Mouse (Mus musculus) MEL (cell line): ENCODE data around the gene Col4a2. TPM values are rescaled to one million over a fixed set of nuclear protein-coding genes. Genes with fewer than 3 reads are reported as not detected.

Experiments used
- DNase-seq: peaks from one replicate; pipeline ENCODE4 v3.0.0; 2011; ENCODE audit warnings: low read depth, low spot score
- H3K27ac ChIP-seq: 2 replicates; pipeline ENCODE4 v1.5.1; 2012; ENCODE audit warnings: low read depth, mild to moderate bottlenecking, control low read depth, low read length, moderate library complexity; ENCODE audit not compliant: control insufficient read depth
- H3K27me3 ChIP-seq, 2 experiments: fragments of 150-350 bp in 1 of 2; sonication (generic) in 1 of 2; 2 replicates each; pipeline ENCODE4 v1.6.1; 2012; ENCODE audit warnings: low read length in 2 of 2, mild to moderate bottlenecking in 2 of 2, improper control_type of control experiment in 1 of 2, moderate library complexity in 1 of 2; ENCODE audit not compliant: insufficient read depth in 2 of 2, control insufficient read depth in 1 of 2
- H3K36me3 ChIP-seq, 2 experiments: 2 replicates each; pipeline ENCODE4 v1.6.1; 2012 to 2014; ENCODE audit warnings: low read length in 2 of 2, improper control_type of control experiment in 1 of 2, inconsistent platforms in 1 of 2, mild to moderate bottlenecking in 1 of 2; ENCODE audit not compliant: insufficient read depth in 2 of 2, control insufficient read depth in 1 of 2
- H3K4me1 ChIP-seq, 2 experiments: fragments of 150-350 bp in 1 of 2; sonication (generic) in 1 of 2; 2 replicates each; pipeline ENCODE4 v1.6.1; 2012; ENCODE audit warnings: low read length in 2 of 2, improper control_type of control experiment in 1 of 2, mild to moderate bottlenecking in 1 of 2; ENCODE audit not compliant: insufficient read depth in 2 of 2, control insufficient read depth in 1 of 2
- H3K4me3 ChIP-seq, 2 experiments: fragments of 150-350 bp in 1 of 2; sonication (generic) in 1 of 2; 2 replicates each; pipeline ENCODE4 v1.5.1; 2012; ENCODE audit warnings: low read depth in 2 of 2, low read length in 2 of 2, mild to moderate bottlenecking in 2 of 2, moderate library complexity in 2 of 2, control low read depth in 1 of 2, improper control_type of control experiment in 1 of 2; ENCODE audit not compliant: control insufficient read depth in 1 of 2, insufficient read depth in 1 of 2
- H3K79me2 ChIP-seq: 2 replicates; pipeline ENCODE4 v1.6.1; 2012; ENCODE audit warnings: mild to moderate bottlenecking, low read length, moderate library complexity; ENCODE audit not compliant: control insufficient read depth, poor library complexity, insufficient read depth
- H3K9ac ChIP-seq: 2 replicates; pipeline ENCODE4 v1.6.1; 2012; ENCODE audit warnings: low read depth, mild to moderate bottlenecking, control low read depth, low read length, moderate library complexity; ENCODE audit not compliant: control insufficient read depth, poor library complexity, severe bottlenecking
- H3K9me3 ChIP-seq: fragments of 150-350 bp; sonication (generic); replicated peaks from 2 replicates; pipeline ENCODE4 v1.6.1; 2012; ENCODE audit warnings: mild to moderate bottlenecking, low read length, improper control_type of control experiment, moderate library complexity; ENCODE audit not compliant: insufficient read depth
- BHLHE40 ChIP-seq: IDR thresholded peaks from 2 replicates; pipeline ENCODE4 v1.6.1; 2012; ENCODE audit warnings: low read depth, mild to moderate bottlenecking, inconsistent platforms, low read length, improper control_type of control experiment, borderline replicate concordance
- CHD1 ChIP-seq: IDR thresholded peaks from 2 replicates; pipeline ENCODE4 v1.6.1; 2012; ENCODE audit warnings: low read depth, mild to moderate bottlenecking, inconsistent platforms, low read length, improper control_type of control experiment
- CTCF ChIP-seq, 3 experiments: IDR thresholded peaks in 2 of 3; conservative IDR thresholded peaks in 1 of 3; 2 replicates each; pipeline ENCODE4 v1.5.1; 2011 to 2012; ENCODE audit warnings: low read length in 3 of 3, low read depth in 2 of 3, mild to moderate bottlenecking in 2 of 3, improper control_type of control experiment in 1 of 3, inconsistent platforms in 1 of 3, mixed read lengths in 1 of 3, moderate library complexity in 1 of 3; ENCODE audit not compliant: control insufficient read depth in 1 of 3, insufficient read depth in 1 of 3, poor library complexity in 1 of 3, severe bottlenecking in 1 of 3
- ELF1 ChIP-seq: IDR thresholded peaks from 2 replicates; pipeline ENCODE4 v1.6.1; 2014; ENCODE audit warnings: low read depth, mild to moderate bottlenecking, inconsistent platforms, low read length, improper control_type of control experiment, moderate library complexity
- EP300 ChIP-seq, 2 experiments: IDR thresholded peaks; 2 replicates each; pipeline ENCODE4 v1.6.1; 2011; ENCODE audit warnings: improper control_type of control experiment in 2 of 2, low read length in 2 of 2, low read depth in 1 of 2, mild to moderate bottlenecking in 1 of 2
- ETS1 ChIP-seq: IDR thresholded peaks from 2 replicates; pipeline ENCODE4 v1.6.1; 2012; ENCODE audit warnings: low read depth, mild to moderate bottlenecking, inconsistent platforms, low read length, improper control_type of control experiment, moderate library complexity
- GATA1 ChIP-seq: IDR thresholded peaks from 2 replicates; pipeline ENCODE4 v1.6.1; 2011; ENCODE audit warnings: low read depth, low read length, improper control_type of control experiment
- JUND ChIP-seq: IDR thresholded peaks from 2 replicates; pipeline ENCODE4 v1.6.1; 2011; ENCODE audit warnings: low read depth, mild to moderate bottlenecking, improper control_type of control experiment, low read length
- MAX ChIP-seq: IDR thresholded peaks from 2 replicates; pipeline ENCODE4 v1.6.1; 2011; ENCODE audit warnings: low read length, improper control_type of control experiment
- MXI1 ChIP-seq: IDR thresholded peaks from 2 replicates; pipeline ENCODE4 v1.6.1; 2011; ENCODE audit warnings: mild to moderate bottlenecking, low read depth, low read length, improper control_type of control experiment
- MYB ChIP-seq: IDR thresholded peaks from 2 replicates; pipeline ENCODE4 v1.6.1; 2011; ENCODE audit warnings: mild to moderate bottlenecking, low read depth, low read length, improper control_type of control experiment
- MYC ChIP-seq: IDR thresholded peaks from 2 replicates; pipeline ENCODE4 v1.6.1; 2011; ENCODE audit warnings: low read depth, mild to moderate bottlenecking, low read length, improper control_type of control experiment, moderate library complexity
- NELFE ChIP-seq: IDR thresholded peaks from 2 replicates; pipeline ENCODE4 v1.6.1; 2011; ENCODE audit warnings: low read depth, low read length, improper control_type of control experiment
- POLR2A ChIP-seq, 2 experiments: IDR thresholded peaks; 2 replicates each; pipeline ENCODE4 v1.6.1; 2011 to 2012; ENCODE audit warnings: low read length in 2 of 2, mild to moderate bottlenecking in 2 of 2, control low read depth in 1 of 2, improper control_type of control experiment in 1 of 2, low read depth in 1 of 2, moderate library complexity in 1 of 2; ENCODE audit not compliant: control insufficient read depth in 1 of 2, insufficient read depth in 1 of 2, poor library complexity in 1 of 2
- POLR2AphosphoS2 ChIP-seq: IDR thresholded peaks from 2 replicates; pipeline ENCODE4 v1.6.1; 2011; ENCODE audit warnings: low read length, improper control_type of control experiment
- POLR2AphosphoS5 ChIP-seq: IDR thresholded peaks from 2 replicates; pipeline ENCODE4 v1.6.1; 2012; ENCODE audit warnings: low read depth, borderline replicate concordance, mild to moderate bottlenecking, inconsistent platforms, low read length, moderate library complexity, mixed read lengths
- RAD21 ChIP-seq: IDR thresholded peaks from 2 replicates; pipeline ENCODE4 v1.6.1; 2011; ENCODE audit warnings: mild to moderate bottlenecking, low read depth, low read length, improper control_type of control experiment
- RCOR1 ChIP-seq: IDR thresholded peaks from 2 replicates; pipeline ENCODE4 v1.6.1; 2012; ENCODE audit warnings: low read depth, mild to moderate bottlenecking, inconsistent platforms, low read length, improper control_type of control experiment
- SIN3A ChIP-seq: IDR thresholded peaks from 2 replicates; pipeline ENCODE4 v1.6.1; 2012; ENCODE audit warnings: low read length, improper control_type of control experiment, inconsistent platforms
- SMC3 ChIP-seq: IDR thresholded peaks from 2 replicates; pipeline ENCODE4 v1.6.1; 2011; ENCODE audit warnings: low read depth, low read length, improper control_type of control experiment
- TAL1 ChIP-seq: IDR thresholded peaks from 2 replicates; pipeline ENCODE4 v1.6.1; 2012; ENCODE audit warnings: mild to moderate bottlenecking, inconsistent platforms, low read length, moderate library complexity, mixed read lengths
- UBTF ChIP-seq: IDR thresholded peaks from 2 replicates; pipeline ENCODE4 v1.6.1; 2012; ENCODE audit warnings: low read depth, mild to moderate bottlenecking, inconsistent platforms, low read length, improper control_type of control experiment, moderate library complexity, borderline replicate concordance; ENCODE audit not compliant: insufficient read depth
- USF2 ChIP-seq, 2 experiments: IDR thresholded peaks; 2 replicates each; pipeline ENCODE4 v1.6.1; 2011 to 2012; ENCODE audit warnings: improper control_type of control experiment in 2 of 2, low read length in 2 of 2, borderline replicate concordance in 1 of 2, inconsistent platforms in 1 of 2, low read depth in 1 of 2, mild to moderate bottlenecking in 1 of 2; ENCODE audit not compliant: insufficient read depth in 1 of 2
- ZKSCAN1 ChIP-seq: IDR thresholded peaks from 2 replicates; pipeline ENCODE4 v1.6.1; 2012; ENCODE audit warnings: low read depth, mild to moderate bottlenecking, inconsistent platforms, low read length, improper control_type of control experiment, moderate library complexity
- ZMIZ1 ChIP-seq: IDR thresholded peaks from 2 replicates; pipeline ENCODE4 v1.6.1; 2012; ENCODE audit warnings: low read depth, mild to moderate bottlenecking, inconsistent platforms, low read length, improper control_type of control experiment, moderate library complexity
- polyA plus RNA-seq, 2 experiments: library from polyadenylated mRNA; stranded (reverse) in 1 of 2; unstranded in 1 of 2; fragments of >175 nt in 1 of 2; fragments of >200 nt in 1 of 2; gene quantifications; 2 replicates each; pipeline versions ENCODE4 v1.2.1 to v1.2.4; 2012; ENCODE audit warnings: low replicate concordance in 2 of 2, low read depth in 1 of 2; ENCODE audit not compliant: insufficient read length in 2 of 2, insufficient read depth in 1 of 2, missing spikeins in 1 of 2
- total RNA-seq: library from RNA; depleted of rRNA; stranded (reverse); fragments of 300-350 nt; gene quantifications from 2 replicates; pipeline ENCODE4 v1.2.3, GENCODE M21; 2012

Col4a2 gene
- total and polyA plus RNA-seq, 3 experiments: 0.04 to 0.81 TPM; not detected in 1

DNA sequence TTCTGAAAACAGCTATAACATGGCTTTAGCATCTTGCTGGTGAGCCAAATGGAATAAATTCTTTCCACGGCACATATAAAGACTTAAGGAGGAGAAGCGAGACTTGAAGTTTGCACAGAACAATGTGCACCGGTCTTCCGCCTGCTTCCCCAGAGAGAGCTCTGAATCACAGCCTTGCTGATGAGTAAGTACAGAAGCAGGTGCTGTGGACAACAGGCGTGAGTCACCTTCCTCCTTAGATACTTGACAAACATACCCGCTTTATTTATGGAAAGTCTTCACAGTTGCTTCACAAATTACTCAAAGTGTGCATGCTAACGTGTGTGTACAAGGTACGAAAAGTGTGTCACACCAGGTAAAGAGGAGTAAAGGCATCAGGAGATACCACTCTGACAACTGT lies 59.5 kb downstream of the Col4a2 start:
- Histone ChIP-seq H3K79me2 (no peaks in the 10 kb centered on the region), H3K9ac (no peak overlapping the region), H3K9me3 (no peaks in the 10 kb centered on the region), H3K36me3 (no peaks in the 10 kb centered on the region), H3K27ac (no peak overlapping the region), H3K4me1 (no peaks in the 10 kb centered on the region), H3K4me3 (no peak overlapping the region), H3K27me3 (no peaks in the 10 kb centered on the region)
- no peak for TF ChIP-seq POLR2AphosphoS2
- no peak for TF ChIP-seq RAD21
- TF ChIP-seq ZKSCAN1: no peak
- no peak for TF ChIP-seq EP300 (IDR thresholded peaks at IDR 0.05; ENCODE audit: low read depth in 1 of 2, low read length in 2 of 2)
- TF ChIP-seq MAX: no peak
- TF ChIP-seq CTCF (IDR thresholded peaks at IDR 0.05 in 2 of 3, conservative IDR thresholded peaks at IDR 0.05 in 1 of 3; ENCODE audit: control insufficient read depth in 1 of 3, insufficient read depth in 1 of 3, low read depth in 2 of 3, low read length in 3 of 3, poor library complexity in 1 of 3, severe bottlenecking in 1 of 3): no peak
- no peak for TF ChIP-seq SIN3A
- TF ChIP-seq CHD1: no peak
- TF ChIP-seq UBTF: no peak
- no peak for TF ChIP-seq BHLHE40
- TF ChIP-seq TAL1: no peak
- TF ChIP-seq MYB: no peak
- no peak for TF ChIP-seq USF2 (IDR thresholded peaks at IDR 0.05; ENCODE audit: borderline replicate concordance in 1 of 2, insufficient read depth in 1 of 2, low read depth in 1 of 2, low read length in 2 of 2)
- TF ChIP-seq ZMIZ1: no peak
- no peak for TF ChIP-seq RCOR1
- no peak for TF ChIP-seq MYC
- no peak for TF ChIP-seq ETS1
- TF ChIP-seq MXI1: no peak
- TF ChIP-seq NELFE: no peak
- DNase-seq: no peak

DNA sequence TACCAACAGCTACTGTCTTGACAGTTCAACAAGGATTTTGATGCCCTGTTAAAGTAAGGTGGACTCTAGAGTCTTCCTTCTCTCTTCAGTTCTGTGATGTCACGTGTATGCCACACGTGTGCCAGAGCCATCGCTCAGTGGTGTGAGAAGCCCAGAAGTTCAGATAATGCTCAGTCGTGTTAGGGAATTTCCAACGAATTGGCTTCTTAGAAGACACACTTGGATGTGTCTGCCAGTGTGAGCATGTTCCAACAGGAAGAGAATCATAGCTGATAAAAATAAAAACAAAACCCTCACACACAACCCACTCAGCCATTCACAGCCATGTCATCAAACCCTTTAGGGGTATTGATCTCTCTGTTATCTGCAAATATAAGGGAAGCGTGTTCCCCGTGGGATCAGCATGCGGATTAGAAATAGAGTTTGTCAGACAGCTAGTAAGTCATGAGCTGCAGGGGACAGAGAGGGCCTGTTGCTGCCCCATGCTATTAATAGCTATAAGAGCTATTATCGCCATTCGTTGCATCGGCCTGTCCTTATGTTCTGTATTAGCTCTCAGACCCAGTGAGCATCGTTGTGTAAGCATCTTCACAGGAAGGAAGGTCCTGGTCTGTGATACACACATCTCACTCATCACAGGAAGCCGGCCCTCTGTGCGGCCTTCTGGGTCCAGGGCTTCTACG lies 61.2 kb downstream of the Col4a2 start:
- no peak overlapping the region for H3K9ac ChIP-seq
- H3K4me1 ChIP-seq: no peaks in the 10 kb centered on the region
- H3K36me3 ChIP-seq: no peaks in the 10 kb centered on the region
- no peaks in the 10 kb centered on the region for H3K79me2 ChIP-seq
- no peak overlapping the region for H3K27ac ChIP-seq
- H3K9me3 ChIP-seq: no peaks in the 10 kb centered on the region
- H3K27me3 ChIP-seq: no peaks in the 10 kb centered on the region
- TF ChIP-seq USF2 (IDR thresholded peaks at IDR 0.05; ENCODE audit: borderline replicate concordance in 1 of 2, insufficient read depth in 1 of 2, low read depth in 1 of 2, low read length in 2 of 2): no peak
- no peak for TF ChIP-seq JUND
- no peak for TF ChIP-seq SMC3
- TF ChIP-seq TAL1: no peak
- TF ChIP-seq ELF1: no peak
- TF ChIP-seq POLR2A (IDR thresholded peaks at IDR 0.05; ENCODE audit: control insufficient read depth in 1 of 2, insufficient read depth in 1 of 2, low read depth in 1 of 2, low read length in 2 of 2, poor library complexity in 1 of 2): no peak
- no peak for TF ChIP-seq GATA1
- TF ChIP-seq ETS1: no peak
- no peak for TF ChIP-seq MYB
- TF ChIP-seq POLR2AphosphoS5: no peak
- TF ChIP-seq BHLHE40: no peak
- DNase-seq: no peak
- no peak overlapping the region for H3K4me3 ChIP-seq
